Mouse (Mus musculus): Measurements from ENCODE around the gene Itch.

DNA sequence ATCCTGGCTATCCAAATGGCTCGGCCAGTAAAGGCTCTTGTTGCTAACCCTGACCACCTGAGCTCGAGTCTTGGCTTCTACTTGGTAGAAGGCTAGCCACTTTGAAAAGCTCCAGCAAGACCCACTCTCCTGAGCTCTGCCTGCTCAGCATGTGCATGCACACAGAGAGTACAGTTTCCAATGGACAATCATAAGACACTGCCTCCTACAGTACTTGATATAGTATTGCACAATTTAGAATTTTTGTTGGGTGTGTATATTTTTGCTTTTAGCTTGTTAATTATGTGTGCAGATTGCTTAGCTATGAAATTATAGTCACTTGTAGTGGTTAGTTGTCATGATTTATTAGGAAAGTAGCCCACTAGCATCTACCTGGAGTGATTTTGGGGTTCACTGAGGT is 115.4 kb downstream of the Itch start:
- peak; percentile 36 for TF ChIP-seq CTCF (IDR thresholded peaks at IDR 0.05)
- no peak for TF ChIP-seq EP300 (IDR thresholded peaks at IDR 0.05)
